ENCODE assay signal across 9 mouse cellular contexts in genomic region chr15:4056627-4057026, GRCm38 (mm10). TPM values are rescaled to one million over a fixed set of nuclear protein-coding genes. Genes with fewer than 3 reads are reported as not detected.
DNase-seq lines count a peak whose midpoint lies in the region; ATAC-seq and TF ChIP-seq lines count a peak whose summit lies in the region.
"Had no signal": no experiment of that assay in that cellular context is flagged by ENCODE, and none has a peak within 500 bp of the region (broad histone marks: within the 10 kb centered on the region; RNA-seq: fewer than 3 reads in every experiment).

No protein-coding gene starts in this region.

- no peaks in the 10 kb centered on the region for H3K27me3 ChIP-seq in MEL (ENCODE audit: control insufficient read depth in 1 of 2, insufficient read depth in 2 of 2, low read length in 2 of 2)
- no peaks in the 10 kb centered on the region for H3K27me3 ChIP-seq in hindbrain, embryonic 14.5 days (ENCODE audit: control insufficient read depth, insufficient read depth, low read length)
- H3K27me3 ChIP-seq in midbrain, postnatal 0 days (ENCODE audit: insufficient read depth, low read length) = no peaks in the 10 kb centered on the region
- H3K27me3 ChIP-seq: embryonic facial prominence, embryonic 15.5 days; liver, embryonic 15.5 days had no signal

- ATAC-seq in hindbrain, embryonic 14.5 days (ENCODE audit: low FRiP score) = peak; percentile 88
- ATAC-seq in midbrain, postnatal 0 days (ENCODE audit: low FRiP score) = peak; percentile 77

- TF ChIP-seq CTCF in MEL (IDR thresholded peaks at IDR 0.05 in 2 of 3, conservative IDR thresholded peaks at IDR 0.05 in 1 of 3; ENCODE audit: control insufficient read depth in 1 of 3, insufficient read depth in 1 of 3, low read depth in 2 of 3, low read length in 3 of 3, poor library complexity in 1 of 3, severe bottlenecking in 1 of 3) = peak in 1 of 3 experiments; percentile 4; a peak in 1 of 6 replicates
- peak; percentile 90 for TF ChIP-seq CTCF in midbrain, postnatal 0 days (IDR thresholded peaks at IDR 0.05)

- no peaks in the 10 kb centered on the region for H3K4me1 ChIP-seq in MEL (ENCODE audit: control insufficient read depth in 1 of 2, insufficient read depth in 2 of 2, low read length in 2 of 2)
- H3K4me1 ChIP-seq in hindbrain, embryonic 14.5 days (replicated peaks; ENCODE audit: control insufficient read depth, insufficient read depth, low read length) = no peaks in the 10 kb centered on the region
- no peaks in the 10 kb centered on the region for H3K4me1 ChIP-seq in midbrain, postnatal 0 days (ENCODE audit: insufficient read depth, low read length)
- H3K4me1 ChIP-seq: embryonic facial prominence, embryonic 15.5 days; liver, embryonic 15.5 days had no signal

- H3K4me2 ChIP-seq in hindbrain, embryonic 14.5 days (replicated peaks) = no peak overlapping the region
- H3K4me2 ChIP-seq in midbrain, postnatal 0 days (ENCODE audit: low read depth, low read length, poor library complexity, severe bottlenecking) = no peak overlapping the region
- H3K4me2 ChIP-seq: embryonic facial prominence, embryonic 15.5 days; liver, embryonic 15.5 days had no signal

- TF ChIP-seq RAD21 in MEL (IDR thresholded peaks at IDR 0.05; ENCODE audit: low read depth, low read length) = peak; percentile 6

- whole genome bisulfite sequencing in hindbrain, embryonic 14.5 days = 18% methylated on average over 5 of the region's 5 CpGs
- WGBS in midbrain, postnatal 0 days = 22% methylated on average over 5 of the region's 5 CpGs

- H3K4me3 ChIP-seq in MEL (ENCODE audit: control insufficient read depth in 1 of 2, insufficient read depth in 1 of 2, low read depth in 2 of 2, low read length in 2 of 2) = no peak overlapping the region
- no peak overlapping the region for H3K4me3 ChIP-seq in hindbrain, embryonic 14.5 days (replicated peaks; ENCODE audit: low read length)
- no peak overlapping the region for H3K4me3 ChIP-seq in midbrain, postnatal 0 days (ENCODE audit: low read depth, low read length)
- H3K4me3 ChIP-seq: embryonic facial prominence, embryonic 15.5 days; liver, embryonic 15.5 days had no signal

- H3K27ac ChIP-seq in MEL (ENCODE audit: control insufficient read depth, low read depth, low read length) = no peak overlapping the region
- no peak overlapping the region for H3K27ac ChIP-seq in hindbrain, embryonic 14.5 days
- no peak overlapping the region for H3K27ac ChIP-seq in midbrain, postnatal 0 days (ENCODE audit: low read depth, low read length)
- H3K27ac ChIP-seq: embryonic facial prominence, embryonic 15.5 days; liver, embryonic 15.5 days had no signal

- no peak overlapping the region for H3K9ac ChIP-seq in MEL (ENCODE audit: control insufficient read depth, low read depth, low read length, poor library complexity, severe bottlenecking)
- no peak overlapping the region for H3K9ac ChIP-seq in hindbrain, embryonic 14.5 days
- H3K9ac ChIP-seq in midbrain, postnatal 0 days (replicated peaks; ENCODE audit: low read length, poor library complexity, severe bottlenecking) = no peak overlapping the region
- H3K9ac ChIP-seq: embryonic facial prominence, embryonic 15.5 days; liver, embryonic 15.5 days had no signal

- peak; percentile 26 for DNase-seq in layer of hippocampus, adult 11-12 months (ENCODE audit: low spot score)
- no peak for DNase-seq in layer of hippocampus, adult 8-10 months (ENCODE audit: low spot score in 2 of 2)
- no peak for DNase-seq in MEL (ENCODE audit: low read depth, low spot score)
- peak; percentile 45 for DNase-seq in cerebellum, adult 18-20 months
- DNase-seq in hindbrain, embryonic 14.5 days (ENCODE audit: low spot score) = peak; percentile 68
- peak; percentile 60 for DNase-seq in midbrain, postnatal 0 days (ENCODE audit: low spot score)
- no peak for DNase-seq in spleen, adult 18-20 months

- no peak for TF ChIP-seq POLR2A in MEL (IDR thresholded peaks at IDR 0.05; ENCODE audit: control insufficient read depth in 1 of 2, insufficient read depth in 1 of 2, low read depth in 1 of 2, low read length in 2 of 2, poor library complexity in 1 of 2)

- H3K9me3 ChIP-seq in MEL (replicated peaks; ENCODE audit: insufficient read depth, low read length) = no peaks in the 10 kb centered on the region
- H3K9me3 ChIP-seq in hindbrain, embryonic 14.5 days (ENCODE audit: control insufficient read depth, low read length) = no peaks in the 10 kb centered on the region
- no peaks in the 10 kb centered on the region for H3K9me3 ChIP-seq in midbrain, postnatal 0 days (ENCODE audit: low read length)
- H3K9me3 ChIP-seq: embryonic facial prominence, embryonic 15.5 days; liver, embryonic 15.5 days had no signal

- H3K79me2 ChIP-seq in MEL (ENCODE audit: control insufficient read depth, insufficient read depth, low read length, poor library complexity) = no peaks in the 10 kb centered on the region

- TF ChIP-seq EP300 in MEL (IDR thresholded peaks at IDR 0.05; ENCODE audit: low read depth in 1 of 2, low read length in 2 of 2) = no peak

- peaks cover 0 to 4% of the 10 kb centered on the region in 2 experiments; a peak in 2 of 4 replicates for H3K36me3 ChIP-seq in MEL (ENCODE audit: control insufficient read depth in 1 of 2, insufficient read depth in 2 of 2, low read length in 2 of 2)
- peaks cover 61% of the 10 kb centered on the region for H3K36me3 ChIP-seq in hindbrain, embryonic 14.5 days (replicated peaks; ENCODE audit: control insufficient read depth, insufficient read depth)
- H3K36me3 ChIP-seq in midbrain, postnatal 0 days (ENCODE audit: insufficient read depth, low read length) = peaks cover 37% of the 10 kb centered on the region
- H3K36me3 ChIP-seq: liver, embryonic 15.5 days had no signal

TF ChIP-seq in MEL, 35 proteins besides CTCF, POLR2A, EP300 and RAD21:
- TF ChIP-seq KAT2A (conservative IDR thresholded peaks at IDR 0.05; ENCODE audit: low read depth, low read length) (no peak), JUND (IDR thresholded peaks at IDR 0.05; ENCODE audit: low read depth, low read length) (no peak)

RNA-seq across cellular contexts. Expression of gene Oxct1, which starts 30.4 kb away (rescaled TPM):
- 100 to 1,000 TPM; 244 to 283 (median 271) TPM for total RNA-seq in layer of hippocampus, adult 8-10 months (2022)
- total RNA-seq in MEL (2012; rRNA removed) = 112 and 140 TPM in 2 replicates
- polyA plus RNA-seq in MEL (2012; ENCODE audit: insufficient read depth in 1 of 2, insufficient read length in 2 of 2, low read depth in 1 of 2, low replicate concordance in 2 of 2, missing spikeins in 1 of 2) = 100 to 1,000 TPM in 1 of 2 experiments, not detected in 1; 168 TPM
- 341 and 388 TPM in 2 replicates for polyA plus RNA-seq in hindbrain, embryonic 14.5 days (2014; fragmentation: Nextera tagmentation; extraction: Ambion mirVana)
- 240 and 266 TPM in 2 replicates for total RNA-seq in midbrain, postnatal 0 days (2014; rRNA removed)
- polyA plus RNA-seq in midbrain, postnatal 0 days (2015; fragmentation: Nextera tagmentation; extraction: Ambion mirVana) = 454 and 461 TPM in 2 replicates

Comparison
In these comparisons a context has a peak if more than half of its experiments do, and no peak if none do; other contexts are left out.
1. DNase-seq: peak in layer of hippocampus, adult 11-12 months (single experiment), cerebellum, adult 18-20 months (2 of 2), hindbrain, embryonic 14.5 days (single experiment) and midbrain, postnatal 0 days (single experiment); none in layer of hippocampus, adult 8-10 months (0 of 2), MEL (single experiment) and spleen, adult 18-20 months (0 of 2).